Mouse (Mus musculus): Measurements from ENCODE around the gene Ccdc15. TPM values are rescaled to one million over a fixed set of nuclear protein-coding genes. Genes with fewer than 3 reads are reported as not detected.
"Not testable (repeated sequence)": the region's sequence is repeated elsewhere in the genome, so short reads cannot be mapped to it uniquely, and the experiment has no call there.

The Ccdc15 gene
- polyA plus RNA-seq, 1 experiment: 18.6 TPM

DNA sequence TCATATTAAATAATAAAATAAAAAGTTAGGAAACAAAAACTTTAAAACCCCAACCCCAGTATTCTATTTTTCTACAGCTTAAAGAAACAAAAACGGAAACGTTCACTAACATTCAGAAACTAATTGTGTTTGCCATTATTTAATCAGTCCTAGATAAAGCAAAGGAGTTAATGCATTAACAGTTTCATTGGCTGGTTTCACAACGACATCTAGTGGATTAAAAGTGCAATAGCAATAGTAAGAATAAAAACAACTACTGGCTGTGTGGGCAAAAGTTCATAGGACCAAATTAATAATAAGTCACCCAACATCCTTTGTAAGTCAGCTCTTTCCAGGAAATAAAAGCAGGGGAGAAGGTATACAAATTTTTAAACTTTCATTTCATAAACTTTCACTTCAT lies 18.8 kb downstream of the Ccdc15 start:
- Histone ChIP-seq H3K4me1 (ENCODE audit: control insufficient read depth, insufficient read depth, low read length) (no peaks in the 10 kb centered on the region), H3K9ac (ENCODE audit: low read depth, poor library complexity, severe bottlenecking) (no peak overlapping the region), H3K27me3 (ENCODE audit: control insufficient read depth, insufficient read depth, low read length, poor library complexity, severe bottlenecking) (no peaks in the 10 kb centered on the region), H3K9me3 (replicated peaks; ENCODE audit: control insufficient read depth, insufficient read depth, low read length, poor library complexity, severe bottlenecking) (peaks cover 7% of the 10 kb centered on the region; the same call in 1 of the 2 replicates), H3K27ac (ENCODE audit: insufficient read depth, low read length) (no peak overlapping the region), H3K4me3 (ENCODE audit: low read depth, low read length) (no peak overlapping the region), H3K36me3 (ENCODE audit: control insufficient read depth, insufficient read depth, low read length, poor library complexity, severe bottlenecking) (no peaks in the 10 kb centered on the region; the same call in 1 of the 2 replicates)
- TF ChIP-seq EP300 (IDR thresholded peaks at IDR 0.05; ENCODE audit: insufficient read depth, low read depth, low read length) (no peak), CTCF (IDR thresholded peaks at IDR 0.05; ENCODE audit: low read depth, low read length) (peak; percentile 25)

DNA sequence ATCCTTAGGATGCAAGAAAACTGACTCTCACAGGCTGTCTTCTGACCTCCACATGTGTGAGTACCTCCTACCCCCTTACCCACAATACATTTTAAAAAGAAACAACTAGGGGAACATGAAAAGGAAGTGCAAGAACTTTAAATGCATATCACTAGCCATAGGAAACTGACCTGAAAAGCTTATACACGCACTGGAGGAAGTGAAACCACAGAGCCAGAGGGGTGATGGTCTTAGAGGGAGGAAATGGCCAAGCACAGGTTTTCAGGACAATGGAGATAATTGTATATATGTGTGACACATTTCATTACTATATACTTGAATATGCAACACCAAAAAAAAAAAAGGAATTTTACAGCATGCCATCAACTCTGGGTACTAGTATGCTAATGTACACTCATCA lies 46.5 kb downstream of the Ccdc15 start:
- no peak for TF ChIP-seq EP300 (IDR thresholded peaks at IDR 0.05; ENCODE audit: insufficient read depth, low read depth, low read length)
- no peak for TF ChIP-seq POLR2A (IDR thresholded peaks at IDR 0.05; ENCODE audit: insufficient read depth, low read length)
- TF ChIP-seq CTCF (IDR thresholded peaks at IDR 0.05; ENCODE audit: low read depth, low read length): no peak
- Histone ChIP-seq H3K27ac (ENCODE audit: insufficient read depth, low read length) (no peak overlapping the region), H3K4me3 (ENCODE audit: low read depth, low read length) (no peak overlapping the region), H3K4me1 (ENCODE audit: control insufficient read depth, insufficient read depth, low read length) (no peaks in the 10 kb centered on the region), H3K9me3 (replicated peaks; ENCODE audit: control insufficient read depth, insufficient read depth, low read length, poor library complexity, severe bottlenecking) (no peaks in the 10 kb centered on the region), H3K36me3 (ENCODE audit: control insufficient read depth, insufficient read depth, low read length, poor library complexity, severe bottlenecking) (no peaks in the 10 kb centered on the region), H3K27me3 (ENCODE audit: control insufficient read depth, insufficient read depth, low read length, poor library complexity, severe bottlenecking) (no peaks in the 10 kb centered on the region), H3K9ac (ENCODE audit: low read depth, poor library complexity, severe bottlenecking) (no peak overlapping the region)

DNA sequence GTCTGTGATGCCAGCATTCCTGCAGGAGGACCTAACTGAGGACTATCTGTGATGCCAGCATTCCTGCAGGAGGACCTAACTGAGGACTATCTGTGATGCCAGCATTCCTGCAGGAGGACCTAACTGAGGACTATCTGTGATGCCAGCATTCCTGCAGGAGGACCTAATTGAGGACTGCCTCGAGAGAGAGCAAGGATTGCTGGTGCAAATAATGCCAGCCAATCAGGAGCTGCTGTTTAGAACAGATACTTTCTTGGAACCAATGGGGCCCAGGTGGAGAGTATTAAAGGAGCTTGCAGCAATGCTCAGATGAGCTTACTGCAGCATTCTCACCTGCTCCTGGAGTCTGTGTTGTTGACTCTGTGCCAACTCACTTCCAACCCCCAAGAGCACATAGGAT lies 47.7 kb downstream of the Ccdc15 start:
- H3K4me1 ChIP-seq (ENCODE audit: control insufficient read depth, insufficient read depth, low read length); H3K9me3 ChIP-seq (replicated peaks; ENCODE audit: control insufficient read depth, insufficient read depth, low read length, poor library complexity, severe bottlenecking); H3K4me3 ChIP-seq (ENCODE audit: low read depth, low read length); H3K27ac ChIP-seq (ENCODE audit: insufficient read depth, low read length); H3K9ac ChIP-seq (ENCODE audit: low read depth, poor library complexity, severe bottlenecking); H3K27me3 ChIP-seq (ENCODE audit: control insufficient read depth, insufficient read depth, low read length, poor library complexity, severe bottlenecking); H3K36me3 ChIP-seq (ENCODE audit: control insufficient read depth, insufficient read depth, low read length, poor library complexity, severe bottlenecking): not testable (repeated sequence)

DNA sequence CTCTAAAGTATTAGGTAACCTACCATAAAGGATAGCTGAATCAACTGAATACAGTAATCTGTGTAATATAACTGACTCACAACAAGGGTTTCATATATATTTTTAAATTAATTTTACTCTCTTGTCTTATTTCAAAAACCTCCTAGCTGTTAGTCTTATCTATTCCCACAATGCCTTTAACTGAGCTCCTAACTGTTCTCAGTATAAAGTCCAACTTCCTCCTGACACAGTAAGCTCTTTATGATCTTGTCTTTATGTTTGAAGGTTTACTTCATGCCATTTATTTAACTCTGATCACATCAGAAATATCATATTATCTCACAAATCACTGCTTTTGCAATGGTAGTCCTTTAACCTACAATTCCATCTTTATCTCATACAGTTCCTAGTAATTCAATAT lies 52.6 kb downstream of the Ccdc15 start:
- no peaks in the 10 kb centered on the region for H3K27me3 ChIP-seq (ENCODE audit: control insufficient read depth, insufficient read depth, low read length, poor library complexity, severe bottlenecking)
- H3K4me1 ChIP-seq (ENCODE audit: control insufficient read depth, insufficient read depth, low read length): no peaks in the 10 kb centered on the region
- no peaks in the 10 kb centered on the region for H3K9me3 ChIP-seq (replicated peaks; ENCODE audit: control insufficient read depth, insufficient read depth, low read length, poor library complexity, severe bottlenecking)
- H3K4me3 ChIP-seq (ENCODE audit: low read depth, low read length): no peak overlapping the region
- TF ChIP-seq CTCF (IDR thresholded peaks at IDR 0.05; ENCODE audit: low read depth, low read length) (no peak), POLR2A (IDR thresholded peaks at IDR 0.05; ENCODE audit: insufficient read depth, low read length) (no peak), EP300 (IDR thresholded peaks at IDR 0.05; ENCODE audit: insufficient read depth, low read depth, low read length) (no peak)
- H3K27ac ChIP-seq (ENCODE audit: insufficient read depth, low read length): no peak overlapping the region
- H3K9ac ChIP-seq (ENCODE audit: low read depth, poor library complexity, severe bottlenecking): no peak overlapping the region
- no peaks in the 10 kb centered on the region for H3K36me3 ChIP-seq (ENCODE audit: control insufficient read depth, insufficient read depth, low read length, poor library complexity, severe bottlenecking)

DNA sequence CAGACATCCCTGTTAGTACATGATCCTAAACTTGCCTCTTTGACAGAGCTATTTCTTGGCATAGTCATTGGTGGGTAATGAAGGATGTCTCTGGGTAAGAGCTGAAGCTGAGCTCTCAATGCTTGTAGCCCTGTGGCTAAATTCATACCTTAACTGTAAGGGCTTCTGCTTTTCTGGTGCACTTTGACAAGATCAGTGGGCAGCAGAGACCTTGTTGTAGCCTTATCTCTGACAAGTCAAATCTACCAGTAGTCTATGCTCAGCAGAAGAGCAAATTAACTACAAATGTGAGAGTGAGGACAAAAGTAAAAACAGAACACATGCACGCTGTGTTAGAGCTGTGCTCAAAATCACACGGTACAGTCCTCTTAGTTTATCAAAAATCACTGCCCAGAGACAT lies 81.6 kb downstream of the Ccdc15 start:
- Histone ChIP-seq H3K9ac (ENCODE audit: low read depth, poor library complexity, severe bottlenecking) (no peak overlapping the region), H3K4me3 (ENCODE audit: low read depth, low read length) (no peak overlapping the region), H3K27me3 (ENCODE audit: control insufficient read depth, insufficient read depth, low read length, poor library complexity, severe bottlenecking) (no peaks in the 10 kb centered on the region), H3K27ac (ENCODE audit: insufficient read depth, low read length) (no peak overlapping the region), H3K36me3 (ENCODE audit: control insufficient read depth, insufficient read depth, low read length, poor library complexity, severe bottlenecking) (no peaks in the 10 kb centered on the region), H3K9me3 (replicated peaks; ENCODE audit: control insufficient read depth, insufficient read depth, low read length, poor library complexity, severe bottlenecking) (no peaks in the 10 kb centered on the region), H3K4me1 (ENCODE audit: control insufficient read depth, insufficient read depth, low read length) (no peaks in the 10 kb centered on the region)
- no peak for TF ChIP-seq POLR2A (IDR thresholded peaks at IDR 0.05; ENCODE audit: insufficient read depth, low read length)
- no peak for TF ChIP-seq EP300 (IDR thresholded peaks at IDR 0.05; ENCODE audit: insufficient read depth, low read depth, low read length)
- TF ChIP-seq CTCF (IDR thresholded peaks at IDR 0.05; ENCODE audit: low read depth, low read length): no peak

DNA sequence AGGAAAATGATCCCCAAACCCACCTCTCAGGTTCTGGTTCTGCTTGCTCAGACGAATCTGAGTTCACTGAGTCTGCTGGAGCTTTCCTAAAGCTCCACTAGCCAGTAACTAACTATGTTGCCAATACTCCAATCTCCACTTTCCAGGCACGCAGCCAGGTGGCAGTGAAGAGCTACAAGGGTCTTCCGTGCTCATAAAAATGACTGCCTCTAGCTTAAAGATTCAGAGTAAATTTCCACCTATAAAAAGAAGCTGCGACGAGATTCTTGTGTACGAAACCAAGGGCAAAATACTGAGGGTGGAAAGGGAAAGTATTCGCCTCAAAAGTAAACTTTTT lies 92.4 kb downstream of the Ccdc15 start:
- Histone ChIP-seq H3K9ac (ENCODE audit: low read depth, poor library complexity, severe bottlenecking) (peak overlapping the region; percentile 13; the same call in 1 of the 2 replicates), H3K27me3 (ENCODE audit: control insufficient read depth, insufficient read depth, low read length, poor library complexity, severe bottlenecking) (no peaks in the 10 kb centered on the region), H3K9me3 (replicated peaks; ENCODE audit: control insufficient read depth, insufficient read depth, low read length, poor library complexity, severe bottlenecking) (no peaks in the 10 kb centered on the region), H3K4me1 (ENCODE audit: control insufficient read depth, insufficient read depth, low read length) (peaks cover 2% of the 10 kb centered on the region), H3K36me3 (ENCODE audit: control insufficient read depth, insufficient read depth, low read length, poor library complexity, severe bottlenecking) (no peaks in the 10 kb centered on the region), H3K4me3 (ENCODE audit: low read depth, low read length) (peak overlapping the region; percentile 25; the same call in 1 of the 2 replicates), H3K27ac (ENCODE audit: insufficient read depth, low read length) (no peak overlapping the region)
- TF ChIP-seq POLR2A (IDR thresholded peaks at IDR 0.05; ENCODE audit: insufficient read depth, low read length) (no peak), CTCF (IDR thresholded peaks at IDR 0.05; ENCODE audit: low read depth, low read length) (peak; percentile 25), EP300 (IDR thresholded peaks at IDR 0.05; ENCODE audit: insufficient read depth, low read depth, low read length) (no peak)

Measured in ES-Bruce4 (cell line).